Mouse (Mus musculus): ENCODE measurements around the gene Fcrlb. TPM values are rescaled to one million over a fixed set of nuclear protein-coding genes. Genes with fewer than 3 reads are reported as not detected.

The Fcrlb gene
- polyA plus RNA-seq, 1 experiment = 1.9 TPM

GRCm38 (mm10) chr1:170892279-170892678, 20.5 kb downstream of the Fcrlb start:
- TF ChIP-seq POLR2A (IDR thresholded peaks at IDR 0.05; ENCODE audit: borderline replicate concordance, insufficient read depth, low read length) = no peak
- TF ChIP-seq CTCF (IDR thresholded peaks at IDR 0.05; ENCODE audit: borderline replicate concordance, insufficient read depth, low read depth, low read length) = no peak
- Histone ChIP-seq H3K4me3 (replicated peaks; ENCODE audit: insufficient read depth, low read depth, low read length) (no peak overlapping the region), H3K27me3 (ENCODE audit: control insufficient read depth, insufficient read depth, low read length) (no peaks in the 10 kb centered on the region), H3K27ac (ENCODE audit: insufficient read depth, low read length) (no peak overlapping the region), H3K4me1 (ENCODE audit: control insufficient read depth, insufficient read depth, low read length) (no peaks in the 10 kb centered on the region)
- DNase-seq = no peak
- WGBS = 39% methylated on average over 1 of the region's 1 CpGs

GRCm38 (mm10) chr1:170891646-170892045, 21.1 kb downstream of the Fcrlb start:
- Histone ChIP-seq H3K27me3 (ENCODE audit: control insufficient read depth, insufficient read depth, low read length) (no peaks in the 10 kb centered on the region), H3K4me3 (replicated peaks; ENCODE audit: insufficient read depth, low read depth, low read length) (no peak overlapping the region), H3K4me1 (ENCODE audit: control insufficient read depth, insufficient read depth, low read length) (no peaks in the 10 kb centered on the region), H3K27ac (ENCODE audit: insufficient read depth, low read length) (no peak overlapping the region)
- no peak for DNase-seq
- 85% methylated on average over 2 of the region's 2 CpGs for WGBS
- TF ChIP-seq CTCF (IDR thresholded peaks at IDR 0.05; ENCODE audit: borderline replicate concordance, insufficient read depth, low read depth, low read length) = no peak
- no peak for TF ChIP-seq POLR2A (IDR thresholded peaks at IDR 0.05; ENCODE audit: borderline replicate concordance, insufficient read depth, low read length)

- 80% methylated on average over 4 of the region's 4 CpGs for WGBS
- TF ChIP-seq POLR2A (IDR thresholded peaks at IDR 0.05; ENCODE audit: borderline replicate concordance, insufficient read depth, low read length) (no peak), CTCF (IDR thresholded peaks at IDR 0.05; ENCODE audit: borderline replicate concordance, insufficient read depth, low read depth, low read length) (no peak)
- Histone ChIP-seq H3K4me1 (ENCODE audit: control insufficient read depth, insufficient read depth, low read length) (no peaks in the 10 kb centered on the region), H3K27ac (ENCODE audit: insufficient read depth, low read length) (no peak overlapping the region), H3K4me3 (replicated peaks; ENCODE audit: insufficient read depth, low read depth, low read length) (no peak overlapping the region), H3K27me3 (ENCODE audit: control insufficient read depth, insufficient read depth, low read length) (no peaks in the 10 kb centered on the region)
- DNase-seq = no peak
Observed at GRCm38 (mm10) chr1:170889310-170889709, 23.4 kb downstream of the Fcrlb start.

- WGBS = 52% methylated on average over 6 of the region's 6 CpGs
- H3K4me3 ChIP-seq (replicated peaks; ENCODE audit: insufficient read depth, low read depth, low read length) = no peak overlapping the region
Observed at GRCm38 (mm10) chr1:170886044-170886458, 26.7 kb downstream of the Fcrlb start.

GRCm38 (mm10) chr1:170884978-170885561, 27.7 kb downstream of the Fcrlb start, which contains the start of the genes Gm26620 and Dusp12:
Gene Gm26620, plus strand, starts transcription at chr1:170885065.
Gene Dusp12, minus strand, starts transcription at chr1:170885540.
- Histone ChIP-seq H3K27ac (ENCODE audit: insufficient read depth, low read length) (peak within 1 kb of the TSS; percentile 61), H3K4me3 (replicated peaks; ENCODE audit: insufficient read depth, low read depth, low read length) (peak within 1 kb of the TSS; percentile 74), H3K27me3 (ENCODE audit: control insufficient read depth, insufficient read depth, low read length) (no peaks in the 10 kb centered on the region), H3K4me1 (ENCODE audit: control insufficient read depth, insufficient read depth, low read length) (0 out of 2 replicates have a peak, but pooled peaks cover 2% of the 10 kb centered on the region)
- DNase-seq = peak; percentile 89 to 90
- WGBS = under 1% methylated on average over 46 of the region's 46 CpGs
- TF ChIP-seq CTCF (IDR thresholded peaks at IDR 0.05; ENCODE audit: borderline replicate concordance, insufficient read depth, low read depth, low read length) (peak; percentile 68), POLR2A (IDR thresholded peaks at IDR 0.05; ENCODE audit: borderline replicate concordance, insufficient read depth, low read length) (peak; percentile 56; the same call in 1 of the 2 replicates)

More at GRCm38 (mm10) chr1:170886044-170886458, 26.7 kb downstream of the Fcrlb start:
- no peak overlapping the region for H3K27ac ChIP-seq (ENCODE audit: insufficient read depth, low read length)
- H3K4me1 ChIP-seq (ENCODE audit: control insufficient read depth, insufficient read depth, low read length) = 0 out of 2 replicates have a peak, but pooled peaks cover 2% of the 10 kb centered on the region
- no peak for DNase-seq
- TF ChIP-seq CTCF (IDR thresholded peaks at IDR 0.05; ENCODE audit: borderline replicate concordance, insufficient read depth, low read depth, low read length) (no peak), POLR2A (IDR thresholded peaks at IDR 0.05; ENCODE audit: borderline replicate concordance, insufficient read depth, low read length) (no peak)
- H3K27me3 ChIP-seq (ENCODE audit: control insufficient read depth, insufficient read depth, low read length) = no peaks in the 10 kb centered on the region

GRCm38 (mm10) chr1:170884390-170884789, 28.4 kb downstream of the Fcrlb start:
- TF ChIP-seq CTCF (IDR thresholded peaks at IDR 0.05; ENCODE audit: borderline replicate concordance, insufficient read depth, low read depth, low read length) (no peak), POLR2A (IDR thresholded peaks at IDR 0.05; ENCODE audit: borderline replicate concordance, insufficient read depth, low read length) (no peak)
- Histone ChIP-seq H3K27me3 (ENCODE audit: control insufficient read depth, insufficient read depth, low read length) (no peaks in the 10 kb centered on the region), H3K4me3 (replicated peaks; ENCODE audit: insufficient read depth, low read depth, low read length) (peak overlapping the region; percentile 74), H3K27ac (ENCODE audit: insufficient read depth, low read length) (no peak overlapping the region), H3K4me1 (ENCODE audit: control insufficient read depth, insufficient read depth, low read length) (0 out of 2 replicates have a peak, but pooled peaks cover 2% of the 10 kb centered on the region)
- no peak for DNase-seq
- WGBS = 25% methylated on average over 8 of the region's 8 CpGs

GRCm38 (mm10) chr1:170882915-170883485, 29.7 kb downstream of the Fcrlb start:
- TF ChIP-seq POLR2A (IDR thresholded peaks at IDR 0.05; ENCODE audit: borderline replicate concordance, insufficient read depth, low read length) (no peak), CTCF (IDR thresholded peaks at IDR 0.05; ENCODE audit: borderline replicate concordance, insufficient read depth, low read depth, low read length) (no peak)
- H3K4me1 ChIP-seq (ENCODE audit: control insufficient read depth, insufficient read depth, low read length) = 0 out of 2 replicates have a peak, but pooled peaks cover 2% of the 10 kb centered on the region
- H3K4me3 ChIP-seq (replicated peaks; ENCODE audit: insufficient read depth, low read depth, low read length) = no peak overlapping the region
- 73% methylated on average over 5 of the region's 5 CpGs for WGBS
- no peak overlapping the region for H3K27ac ChIP-seq (ENCODE audit: insufficient read depth, low read length)
- DNase-seq = no peak
- H3K27me3 ChIP-seq (ENCODE audit: control insufficient read depth, insufficient read depth, low read length) = no peaks in the 10 kb centered on the region

GRCm38 (mm10) chr1:170876906-170877305, 35.8 kb downstream of the Fcrlb start:
- Histone ChIP-seq H3K27ac (ENCODE audit: insufficient read depth, low read length) (no peak overlapping the region), H3K4me3 (replicated peaks; ENCODE audit: insufficient read depth, low read depth, low read length) (no peak overlapping the region), H3K4me1 (ENCODE audit: control insufficient read depth, insufficient read depth, low read length) (no peaks in the 10 kb centered on the region), H3K27me3 (ENCODE audit: control insufficient read depth, insufficient read depth, low read length) (no peaks in the 10 kb centered on the region)
- DNase-seq = no peak
- no peak for TF ChIP-seq POLR2A (IDR thresholded peaks at IDR 0.05; ENCODE audit: borderline replicate concordance, insufficient read depth, low read length)
- TF ChIP-seq CTCF (IDR thresholded peaks at IDR 0.05; ENCODE audit: borderline replicate concordance, insufficient read depth, low read depth, low read length) = no peak
- WGBS = 85% methylated on average over 5 of the region's 5 CpGs

Measured in cerebellum, adult 2 months (tissue).